Comparison of ENCODE assay signal across 25 mouse cellular contexts in the genomic region with DNA sequence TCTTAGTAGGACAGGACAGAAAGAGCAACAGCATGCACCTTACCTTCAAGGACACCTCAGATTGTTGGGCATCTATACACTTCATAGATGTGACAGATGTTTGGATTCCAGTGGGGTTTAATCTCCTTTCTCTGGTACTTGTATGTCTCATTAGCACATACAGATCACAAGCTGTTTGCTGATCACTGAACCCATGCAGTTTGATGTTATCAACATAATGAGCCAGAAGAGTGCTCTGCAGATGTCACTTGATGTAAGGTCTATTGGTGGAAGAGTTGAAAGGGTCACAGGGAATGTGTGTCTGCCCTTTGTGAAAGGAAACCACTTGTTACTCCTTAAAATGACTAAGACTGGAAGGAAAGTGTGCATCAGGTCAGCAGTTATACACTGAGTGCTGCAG. TPM values are rescaled to one million over a fixed set of nuclear protein-coding genes. Genes with fewer than 3 reads are reported as not detected.
A peak's percentile ranks its signal among the peaks of the same experiment; 100 is the strongest.
DNase-seq lines count a peak whose midpoint lies in the region; ATAC-seq and TF ChIP-seq lines count a peak whose summit lies in the region.
"Had no signal": no experiment of that assay in that cellular context is flagged by ENCODE, and none has a peak within 500 bp of the region (broad histone marks: within the 10 kb centered on the region; RNA-seq: fewer than 3 reads in every experiment).

No protein-coding gene starts in this region.

- H3K9ac ChIP-seq in heart, embryonic 11.5 days (ENCODE audit: low read depth, low read length), result no peak overlapping the region
- no peak overlapping the region for H3K9ac ChIP-seq in liver, embryonic 11.5 days (ENCODE audit: low read depth, low read length)
- H3K9ac ChIP-seq in liver, postnatal 0 days (replicated peaks), result no peak overlapping the region
- H3K9ac ChIP-seq: forebrain, embryonic 13.5 days; heart, embryonic 12.5 days; heart, embryonic 15.5 days; hindbrain, embryonic 13.5 days had no signal

- H3K27ac ChIP-seq in heart, embryonic 11.5 days (ENCODE audit: low read depth, low read length), result no peak overlapping the region
- H3K27ac ChIP-seq in liver, embryonic 11.5 days (ENCODE audit: low read depth, low read length), result no peak overlapping the region
- peak overlapping the region; percentile 79 for H3K27ac ChIP-seq in liver, postnatal 0 days (ENCODE audit: low read depth)
- H3K27ac ChIP-seq: forebrain, embryonic 10.5 days; forebrain, embryonic 13.5 days; heart, embryonic 15.5 days; hindbrain, embryonic 10.5 days; hindbrain, embryonic 13.5 days had no signal

- TF ChIP-seq EP300 in liver, postnatal 0 days (IDR thresholded peaks at IDR 0.05; ENCODE audit: low read depth), result no peak

- no peak overlapping the region for H3K4me3 ChIP-seq in heart, embryonic 11.5 days (ENCODE audit: low read depth, low read length)
- no peak overlapping the region for H3K4me3 ChIP-seq in liver, embryonic 11.5 days (ENCODE audit: low read depth, low read length)
- no peak overlapping the region for H3K4me3 ChIP-seq in liver, postnatal 0 days (ENCODE audit: low read depth, low read length)
- H3K4me3 ChIP-seq: forebrain, embryonic 10.5 days; forebrain, embryonic 13.5 days; heart, embryonic 12.5 days; heart, embryonic 15.5 days; hindbrain, embryonic 10.5 days; hindbrain, embryonic 13.5 days had no signal

- no peaks in the 10 kb centered on the region for H3K4me1 ChIP-seq in heart, embryonic 11.5 days (ENCODE audit: control insufficient read depth, insufficient read depth, low read length)
- H3K4me1 ChIP-seq in liver, embryonic 11.5 days (replicated peaks; ENCODE audit: control insufficient read depth, insufficient read depth, low read length), result 0 out of 2 replicates have a peak, but pooled peaks cover 4% of the 10 kb centered on the region
- H3K4me1 ChIP-seq in liver, postnatal 0 days (ENCODE audit: insufficient read depth), result peaks cover 21% of the 10 kb centered on the region
- H3K4me1 ChIP-seq: forebrain, embryonic 10.5 days; forebrain, embryonic 13.5 days; heart, embryonic 12.5 days; heart, embryonic 15.5 days; hindbrain, embryonic 10.5 days; hindbrain, embryonic 13.5 days had no signal

- no peaks in the 10 kb centered on the region for H3K36me3 ChIP-seq in heart, embryonic 11.5 days (ENCODE audit: control insufficient read depth, insufficient read depth, low read length)
- no peaks in the 10 kb centered on the region for H3K36me3 ChIP-seq in liver, embryonic 11.5 days (ENCODE audit: control insufficient read depth, insufficient read depth, low read length)
- no peaks in the 10 kb centered on the region for H3K36me3 ChIP-seq in liver, postnatal 0 days (replicated peaks; ENCODE audit: insufficient read depth, low read length)
- H3K36me3 ChIP-seq: forebrain, embryonic 10.5 days; heart, embryonic 12.5 days; heart, embryonic 15.5 days; hindbrain, embryonic 10.5 days; hindbrain, embryonic 13.5 days had no signal

- DNase-seq in heart, adult 11 months, result peak; percentile 12
- DNase-seq in liver, embryonic 11.5 days (ENCODE audit: low spot score), result peak; percentile 15
- no peak for DNase-seq in liver
- DNase-seq in liver, postnatal 0 days, result no peak
- no peak for DNase-seq in urinary bladder, postnatal 4 days (ENCODE audit: low spot score in 2 of 2)
- DNase-seq: adrenal gland, postnatal 10 days; adrenal gland, postnatal 36 days; cerebellum, adult 18-20 months; cerebellum, adult 9-10 months; cerebellum, postnatal 14 days; gastrocnemius, postnatal 10 days; gastrocnemius, postnatal 36 days; heart, postnatal 10 days; heart, postnatal 36 days had no signal

- no peak for ATAC-seq in heart, embryonic 11.5 days (replicated peaks; ENCODE audit: insufficient number of reproducible peaks, low FRiP score, low TSS enrichment)
- no peak for ATAC-seq in liver, embryonic 11.5 days (replicated peaks; ENCODE audit: low FRiP score)
- no peak for ATAC-seq in liver, postnatal 0 days
- ATAC-seq: activated CD4-positive, CD25-positive, alpha-beta regulatory T cell, adult 4 months; forebrain, embryonic 13.5 days; forebrain, embryonic 16.5 days; hindbrain, embryonic 16.5 days had no signal

- H3K9me3 ChIP-seq in heart, embryonic 11.5 days (replicated peaks; ENCODE audit: control insufficient read depth, low read length), result no peaks in the 10 kb centered on the region
- no peaks in the 10 kb centered on the region for H3K9me3 ChIP-seq in liver, embryonic 11.5 days (ENCODE audit: control insufficient read depth, low read length)
- H3K9me3 ChIP-seq in liver, postnatal 0 days (ENCODE audit: low read length), result no peaks in the 10 kb centered on the region
- H3K9me3 ChIP-seq: forebrain, embryonic 10.5 days; forebrain, embryonic 13.5 days; heart, embryonic 12.5 days; heart, embryonic 15.5 days; hindbrain, embryonic 10.5 days; hindbrain, embryonic 13.5 days had no signal

- H3K4me2 ChIP-seq in heart, embryonic 11.5 days, result no peak overlapping the region
- H3K4me2 ChIP-seq in liver, embryonic 11.5 days, result no peak overlapping the region
- no peak overlapping the region for H3K4me2 ChIP-seq in liver, postnatal 0 days (ENCODE audit: low read depth, low read length)
- H3K4me2 ChIP-seq: forebrain, embryonic 13.5 days; heart, embryonic 12.5 days; heart, embryonic 15.5 days; hindbrain, embryonic 13.5 days had no signal

- no peaks in the 10 kb centered on the region for H3K27me3 ChIP-seq in heart, embryonic 11.5 days (ENCODE audit: control insufficient read depth, insufficient read depth, low read length)
- no peaks in the 10 kb centered on the region for H3K27me3 ChIP-seq in liver, embryonic 11.5 days (replicated peaks; ENCODE audit: control insufficient read depth, insufficient read depth, low read length)
- no peaks in the 10 kb centered on the region for H3K27me3 ChIP-seq in liver, postnatal 0 days (ENCODE audit: insufficient read depth, low read length)
- H3K27me3 ChIP-seq: forebrain, embryonic 13.5 days; heart, embryonic 12.5 days; heart, embryonic 15.5 days; hindbrain, embryonic 13.5 days had no signal

- TF ChIP-seq CTCF in liver, postnatal 0 days (IDR thresholded peaks at IDR 0.05; ENCODE audit: low read depth), result no peak

RNA-seq across cellular contexts. Expression of a gene that starts 11.0 kb away (rescaled TPM):
- 51.8 and 53.5 TPM in 2 replicates for polyA plus RNA-seq in heart, embryonic 11.5 days (2014; fragmentation: Nextera tagmentation; extraction: Ambion mirVana)
- 103 and 110 TPM in 2 replicates for polyA plus RNA-seq in liver, embryonic 11.5 days (2014; fragmentation: Nextera tagmentation; extraction: Ambion mirVana)
- 48.5 and 48.7 TPM in 2 replicates for polyA plus RNA-seq in liver, postnatal 0 days (2015; fragmentation: Nextera tagmentation; extraction: Ambion mirVana)

RNA-seq across cellular contexts. Expression of a gene that starts 13.3 kb away (rescaled TPM):
- polyA plus RNA-seq in heart, embryonic 11.5 days (2014; fragmentation: Nextera tagmentation; extraction: Ambion mirVana), result 4.2 and 5.3 TPM in 2 replicates
- polyA plus RNA-seq in liver, embryonic 11.5 days (2014; fragmentation: Nextera tagmentation; extraction: Ambion mirVana), result 1.7 and 2.5 TPM in 2 replicates
- 26.7 and 27.1 TPM in 2 replicates for polyA plus RNA-seq in liver, postnatal 0 days (2015; fragmentation: Nextera tagmentation; extraction: Ambion mirVana)

RNA-seq across cellular contexts. Expression of a gene that starts 42.3 kb away (rescaled TPM):
- not detected in 2 replicates for polyA plus RNA-seq in heart, embryonic 11.5 days (2014; fragmentation: Nextera tagmentation; extraction: Ambion mirVana)
- polyA plus RNA-seq in liver, embryonic 11.5 days (2014; fragmentation: Nextera tagmentation; extraction: Ambion mirVana), result not detected in 2 replicates
- not detected in 2 replicates for polyA plus RNA-seq in liver, postnatal 0 days (2015; fragmentation: Nextera tagmentation; extraction: Ambion mirVana)
- polyA plus RNA-seq: activated CD4-positive, CD25-positive, alpha-beta regulatory T cell, adult 4 months; embryonic facial prominence, embryonic 11.5 days; forebrain, embryonic 13.5 days; forebrain, embryonic 16.5 days; heart, embryonic 12.5 days; hindbrain, embryonic 10.5 days; hindbrain, embryonic 13.5 days had no signal

RNA-seq across cellular contexts. Expression of a gene that starts 57.9 kb away (rescaled TPM):
- 0.20 TPM in 1 of 2 replicates, not detected in the other for polyA plus RNA-seq in heart, embryonic 11.5 days (2014; fragmentation: Nextera tagmentation; extraction: Ambion mirVana)
- polyA plus RNA-seq in liver, embryonic 11.5 days (2014; fragmentation: Nextera tagmentation; extraction: Ambion mirVana), result 0.32 TPM in 1 of 2 replicates, not detected in the other
- 459 and 502 TPM in 2 replicates for polyA plus RNA-seq in liver, postnatal 0 days (2015; fragmentation: Nextera tagmentation; extraction: Ambion mirVana)
- polyA plus RNA-seq: activated CD4-positive, CD25-positive, alpha-beta regulatory T cell, adult 4 months; embryonic facial prominence, embryonic 11.5 days; forebrain, embryonic 10.5 days; forebrain, embryonic 13.5 days; forebrain, embryonic 16.5 days; heart, embryonic 12.5 days; heart, embryonic 15.5 days; hindbrain, embryonic 10.5 days; hindbrain, embryonic 13.5 days; hindbrain, embryonic 16.5 days had no signal

Comparison
In these comparisons a context has a peak if more than half of its experiments do, and no peak if none do; other contexts are left out.
1. DNase-seq: peak in heart, adult 11 months (single experiment) and liver, embryonic 11.5 days (single experiment); none in liver (single experiment), liver, postnatal 0 days (single experiment) and urinary bladder, postnatal 4 days (0 of 2).